In genomic region chr2:144087899-144088584, GRCm38 (mm10) we compare ENCODE assay signal across 24 mouse cellular contexts. TPM values are rescaled to one million over a fixed set of nuclear protein-coding genes. Genes with fewer than 3 reads are reported as not detected.
DNase-seq lines count a peak whose midpoint lies in the region; ATAC-seq lines count a peak whose summit lies in the region.
"Had no signal": no experiment of that assay in that cellular context is flagged by ENCODE, and none has a peak within 500 bp of the region (broad histone marks: within the 10 kb centered on the region; RNA-seq: fewer than 3 reads in every experiment).

No protein-coding gene starts in this region.

- 62% methylated on average over 9 of the region's 9 CpGs for WGBS in hindbrain, embryonic 10.5 days
- 67% methylated on average over 9 of the region's 9 CpGs for WGBS in hindbrain, embryonic 13.5 days
- WGBS in lung, embryonic 16.5 days: 17% methylated on average over 9 of the region's 9 CpGs

- no peak overlapping the region for H3K9ac ChIP-seq in hindbrain, embryonic 13.5 days
- no peak overlapping the region for H3K9ac ChIP-seq in lung, embryonic 16.5 days (ENCODE audit: low read length)
- H3K9ac ChIP-seq: limb, embryonic 15.5 days had no signal

- peaks cover 35% of the 10 kb centered on the region for H3K4me1 ChIP-seq in hindbrain, embryonic 10.5 days (replicated peaks)
- H3K4me1 ChIP-seq in hindbrain, embryonic 13.5 days (replicated peaks): peaks cover 13% of the 10 kb centered on the region
- H3K4me1 ChIP-seq in lung, embryonic 16.5 days (replicated peaks; ENCODE audit: control insufficient read depth, insufficient read depth, low read length): peaks cover 9% of the 10 kb centered on the region; the same call in 1 of the 2 replicates

- no peak for ATAC-seq in hindbrain, embryonic 13.5 days (ENCODE audit: low FRiP score)
- 0 out of 2 replicates have a peak, but pooled peaks have one; percentile 19 for ATAC-seq in lung, embryonic 16.5 days (ENCODE audit: low read depth)
- peak; percentile 50 for ATAC-seq in common myeloid progenitor, adult 5-6 weeks (replicated peaks; ENCODE audit: low read depth, poor library complexity, severe bottlenecking)
- ATAC-seq in megakaryocyte, adult 5-6 weeks (ENCODE audit: poor library complexity, severe bottlenecking): peak; percentile 13; the same call in 1 of the 2 replicates
- ATAC-seq: activated CD4-positive, CD25-positive, alpha-beta regulatory T cell, adult 4 months; Patski had no signal

- H3K27ac ChIP-seq in hindbrain, embryonic 10.5 days: peak overlapping the region; percentile 40
- no peak overlapping the region for H3K27ac ChIP-seq in hindbrain, embryonic 13.5 days
- H3K27ac ChIP-seq in lung, embryonic 16.5 days (ENCODE audit: low read length): no peak overlapping the region
- H3K27ac ChIP-seq: limb, embryonic 15.5 days had no signal

- H3K4me3 ChIP-seq in hindbrain, embryonic 10.5 days: no peak overlapping the region
- H3K4me3 ChIP-seq in hindbrain, embryonic 13.5 days: no peak overlapping the region
- no peak overlapping the region for H3K4me3 ChIP-seq in lung, embryonic 16.5 days (ENCODE audit: low read length)
- H3K4me3 ChIP-seq: erythroblast, embryonic 14.5 days; limb, embryonic 15.5 days had no signal

- DNase-seq in hindbrain, embryonic 10.5 days (ENCODE audit: low spot score): no peak
- DNase-seq in lung, postnatal 10 days: no peak
- DNase-seq in adipocyte (ENCODE audit: low spot score): no peak
- no peak for DNase-seq in thymus, postnatal 4 days
- DNase-seq: adrenal gland, postnatal 36 days; cerebellum, adult 9-11 months; embryo, embryonic 11 days; gastrocnemius, postnatal 10 days; heart, postnatal 14 days; kidney, postnatal 10 days; layer of hippocampus, adult 9-11 months; retina, postnatal 1 day; thymus, postnatal 36 days had no signal

- H3K9me3 ChIP-seq in hindbrain, embryonic 10.5 days: no peaks in the 10 kb centered on the region
- H3K9me3 ChIP-seq in hindbrain, embryonic 13.5 days: no peaks in the 10 kb centered on the region
- no peaks in the 10 kb centered on the region for H3K9me3 ChIP-seq in lung, embryonic 16.5 days (ENCODE audit: control insufficient read depth, low read length)
- H3K9me3 ChIP-seq: limb, embryonic 15.5 days had no signal

- H3K27me3 ChIP-seq in hindbrain, embryonic 10.5 days (ENCODE audit: insufficient read depth, poor library complexity, severe bottlenecking): no peaks in the 10 kb centered on the region
- H3K27me3 ChIP-seq in hindbrain, embryonic 13.5 days: no peaks in the 10 kb centered on the region; the same call in 1 of the 2 replicates
- no peaks in the 10 kb centered on the region for H3K27me3 ChIP-seq in lung, embryonic 16.5 days (ENCODE audit: control insufficient read depth, insufficient read depth, low read depth, low read length)
- H3K27me3 ChIP-seq: limb, embryonic 15.5 days; Patski had no signal

- H3K4me2 ChIP-seq in hindbrain, embryonic 13.5 days: no peak overlapping the region
- H3K4me2 ChIP-seq in lung, embryonic 16.5 days (ENCODE audit: low read depth, low read length): no peak overlapping the region
- H3K4me2 ChIP-seq: limb, embryonic 15.5 days had no signal

- no peaks in the 10 kb centered on the region for H3K36me3 ChIP-seq in hindbrain, embryonic 10.5 days
- no peaks in the 10 kb centered on the region for H3K36me3 ChIP-seq in hindbrain, embryonic 13.5 days
- no peaks in the 10 kb centered on the region for H3K36me3 ChIP-seq in lung, embryonic 16.5 days (ENCODE audit: control insufficient read depth, insufficient read depth, low read length)
- H3K36me3 ChIP-seq: limb, embryonic 15.5 days had no signal

RNA-seq across cellular contexts. Expression of gene Banf2, which starts 55.2 kb away (rescaled TPM):
- not detected in 2 replicates for polyA plus RNA-seq in hindbrain, embryonic 10.5 days (2016; fragmentation: Nextera tagmentation; extraction: Ambion mirVana)
- not detected in 2 replicates for polyA plus RNA-seq in hindbrain, embryonic 13.5 days (2015; fragmentation: Nextera tagmentation; extraction: Ambion mirVana)
- not detected in 2 replicates for polyA plus RNA-seq in lung, embryonic 16.5 days (2015; fragmentation: Nextera tagmentation; extraction: Ambion mirVana)
- not detected in 2 replicates for total RNA-seq in common myeloid progenitor, adult 5-6 weeks (2017)
- not detected in 2 replicates for total RNA-seq in megakaryocyte, adult 5-6 weeks (2015)
- total RNA-seq in megakaryocyte, adult 5-6 weeks (2017): not detected in 2 replicates
- total RNA-seq: adrenal gland, postnatal 36 days; gastrocnemius, postnatal 10 days; heart, adult 8-10 months; heart, postnatal 14 days had no signal
- polyA plus RNA-seq: activated CD4-positive, CD25-positive, alpha-beta regulatory T cell, adult 4 months; erythroblast, embryonic 14.5 days; frontal cortex, adult 2 months; limb, embryonic 15.5 days; liver, embryonic 16.5 days; Patski had no signal
